Mouse (Mus musculus): ENCODE data around the gene Mast3. TPM values are rescaled to one million over a fixed set of nuclear protein-coding genes. Genes with fewer than 3 reads are reported as not detected.
"Not testable (repeated sequence)": the region's sequence is repeated elsewhere in the genome, so short reads cannot be mapped to it uniquely, and the experiment has no call there.

Gene Mast3
- polyA plus RNA-seq, 2 experiments, result 14.4 to 37.2 TPM

DNA sequence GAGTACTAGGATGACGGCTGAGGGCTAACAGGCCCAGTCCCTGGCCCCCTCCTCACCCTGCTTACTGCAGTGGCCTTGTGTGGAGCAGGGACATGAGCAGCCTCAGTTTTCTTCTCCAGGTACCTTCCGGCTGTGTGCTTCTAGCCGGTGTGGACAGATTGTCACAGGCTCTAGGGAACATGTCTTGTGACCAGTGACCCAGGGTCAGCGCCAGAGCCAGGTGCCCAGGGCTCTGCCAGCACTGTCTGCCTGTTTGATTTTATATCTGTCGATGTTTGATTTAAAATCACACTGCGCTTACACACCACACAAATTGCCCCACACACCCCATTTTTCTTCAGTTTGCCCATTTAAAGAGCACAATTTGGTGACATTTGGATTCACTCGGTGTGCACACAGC, 18.9 kb upstream of the Mast3 start:
- TF ChIP-seq POLR2A (IDR thresholded peaks at IDR 0.05; ENCODE audit: borderline replicate concordance, extremely low read depth, insufficient read depth, insufficient read length), result no peak
- 86% methylated on average over 7 of the region's 7 CpGs for WGBS
- Histone ChIP-seq H3K9me3 (ENCODE audit: control insufficient read depth, low read length) (no peaks in the 10 kb centered on the region), H3K27me3 (ENCODE audit: control insufficient read depth, insufficient read depth, low read length) (no peaks in the 10 kb centered on the region), H3K4me1 (ENCODE audit: control insufficient read depth, insufficient read depth, low read length) (no peaks in the 10 kb centered on the region), H3K27ac (replicated peaks; ENCODE audit: low read depth, low read length) (no peak overlapping the region), H3K4me2 (replicated peaks; ENCODE audit: low read depth, low read length, severe bottlenecking) (no peak overlapping the region), H3K36me3 (ENCODE audit: control insufficient read depth, insufficient read depth, low read length) (no peaks in the 10 kb centered on the region), H3K9ac (ENCODE audit: low read depth, low read length, severe bottlenecking) (no peak overlapping the region), H3K4me3 (replicated peaks; ENCODE audit: low read length) (no peak overlapping the region)
- no peak for ATAC-seq (ENCODE audit: low FRiP score, low read depth)
- no peak for DNase-seq (ENCODE audit: low spot score)

DNA sequence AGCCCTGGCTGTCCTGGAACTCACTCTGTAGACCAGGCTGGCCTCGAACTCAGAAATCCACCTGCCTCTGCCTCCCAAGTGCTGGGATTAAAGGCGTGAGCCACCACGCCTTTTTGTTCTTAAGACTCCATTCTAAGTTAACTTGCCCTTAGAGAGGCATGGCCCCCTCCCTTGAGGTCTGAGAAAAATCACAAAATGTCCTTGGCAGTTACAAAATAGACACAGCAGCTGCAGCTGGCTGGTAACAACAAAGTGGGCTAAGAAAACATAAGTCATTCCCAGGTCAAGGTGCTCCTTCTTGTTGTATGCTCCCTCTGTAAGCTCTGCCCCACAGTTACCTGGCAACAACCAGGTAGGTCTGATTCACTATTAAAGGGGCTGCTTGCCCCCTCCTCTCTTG, 17.7 kb upstream of the Mast3 start:
- not testable (repeated sequence) for ATAC-seq (ENCODE audit: low FRiP score, low read depth); H3K4me3 ChIP-seq (replicated peaks; ENCODE audit: low read length); H3K36me3 ChIP-seq (ENCODE audit: control insufficient read depth, insufficient read depth, low read length); H3K4me1 ChIP-seq (ENCODE audit: control insufficient read depth, insufficient read depth, low read length); H3K9ac ChIP-seq (ENCODE audit: low read depth, low read length, severe bottlenecking); H3K27me3 ChIP-seq (ENCODE audit: control insufficient read depth, insufficient read depth, low read length); H3K9me3 ChIP-seq (ENCODE audit: control insufficient read depth, low read length); DNase-seq (ENCODE audit: low spot score); H3K4me2 ChIP-seq (replicated peaks; ENCODE audit: low read depth, low read length, severe bottlenecking); H3K27ac ChIP-seq (replicated peaks; ENCODE audit: low read depth, low read length)
- WGBS, result 88% methylated on average over 3 of the region's 3 CpGs

DNA sequence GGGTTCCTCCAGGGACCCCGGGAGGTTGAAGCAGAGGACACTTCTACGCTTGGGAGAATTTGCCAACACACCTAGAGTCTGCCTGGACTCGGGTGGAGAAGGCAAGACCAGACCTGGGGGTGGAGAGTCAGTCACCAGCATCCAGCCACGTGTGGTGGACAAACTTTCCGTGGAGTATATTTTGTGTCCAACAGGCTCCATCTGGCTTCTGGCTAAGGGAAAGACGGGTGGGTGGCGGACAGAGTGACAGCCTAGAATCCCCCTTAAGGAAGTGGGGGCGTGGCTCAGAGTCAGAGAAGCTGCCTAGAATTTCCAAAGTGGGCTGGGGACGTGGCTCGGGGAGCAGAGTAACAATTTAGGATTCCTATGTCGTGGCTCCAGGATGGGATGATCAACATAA, 17.1 kb upstream of the Mast3 start:
- 0 out of 2 replicates have a peak, but pooled peaks cover 3% of the 10 kb centered on the region for H3K27me3 ChIP-seq (ENCODE audit: control insufficient read depth, insufficient read depth, low read length)
- no peak overlapping the region for H3K4me3 ChIP-seq (replicated peaks; ENCODE audit: low read length)
- no peak for DNase-seq (ENCODE audit: low spot score)
- TF ChIP-seq POLR2A (IDR thresholded peaks at IDR 0.05; ENCODE audit: borderline replicate concordance, extremely low read depth, insufficient read depth, insufficient read length), result no peak
- 0 out of 2 replicates have a peak, but pooled peaks cover under 1% of the 10 kb centered on the region for H3K4me1 ChIP-seq (ENCODE audit: control insufficient read depth, insufficient read depth, low read length)
- no peak overlapping the region for H3K27ac ChIP-seq (replicated peaks; ENCODE audit: low read depth, low read length)
- H3K9me3 ChIP-seq (ENCODE audit: control insufficient read depth, low read length), result 0 out of 2 replicates have a peak, but pooled peaks cover 3% of the 10 kb centered on the region
- H3K4me2 ChIP-seq (replicated peaks; ENCODE audit: low read depth, low read length, severe bottlenecking), result no peak overlapping the region
- no peaks in the 10 kb centered on the region for H3K36me3 ChIP-seq (ENCODE audit: control insufficient read depth, insufficient read depth, low read length)
- ATAC-seq (ENCODE audit: low FRiP score, low read depth), result 0 out of 2 replicates have a peak, but pooled peaks have one; percentile 1
- 41% methylated on average over 11 of the region's 11 CpGs for WGBS
- no peak overlapping the region for H3K9ac ChIP-seq (ENCODE audit: low read depth, low read length, severe bottlenecking)

DNA sequence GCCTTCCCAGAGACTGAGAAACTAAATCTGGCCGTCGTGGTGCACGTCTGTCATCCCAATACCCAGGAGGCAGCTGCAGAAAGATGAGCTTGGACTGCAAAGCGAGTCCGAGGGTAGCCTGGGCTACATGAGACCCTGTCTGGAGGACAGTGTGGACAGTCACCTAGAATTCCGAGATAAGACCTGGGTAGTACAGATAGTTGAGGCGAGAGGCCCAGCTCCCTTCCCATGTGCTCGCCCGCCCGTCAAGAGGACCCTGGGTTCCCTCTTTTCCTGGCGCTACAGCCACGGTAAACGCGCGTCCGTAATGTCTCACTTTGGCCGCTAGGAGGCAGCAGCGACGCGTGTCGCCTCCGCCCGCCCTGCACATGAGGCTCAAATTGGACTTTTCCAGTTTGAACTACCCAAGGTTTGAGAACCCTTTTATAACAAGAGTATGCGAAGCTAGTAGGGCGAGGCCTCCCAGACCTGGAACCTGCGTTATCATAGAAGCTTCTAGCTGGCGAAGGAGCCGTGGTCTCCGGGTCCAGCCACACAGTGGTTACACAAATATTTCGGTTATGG, 16.6 kb upstream of the Mast3 start:
- no peak for TF ChIP-seq POLR2A (IDR thresholded peaks at IDR 0.05; ENCODE audit: borderline replicate concordance, extremely low read depth, insufficient read depth, insufficient read length)
- 15% methylated on average over 30 of the region's 30 CpGs for WGBS
- no peak overlapping the region for H3K4me3 ChIP-seq (replicated peaks; ENCODE audit: low read length)
- H3K4me2 ChIP-seq (replicated peaks; ENCODE audit: low read depth, low read length, severe bottlenecking), result no peak overlapping the region
- 0 out of 2 replicates have a peak, but pooled peaks cover 8% of the 10 kb centered on the region for H3K27me3 ChIP-seq (ENCODE audit: control insufficient read depth, insufficient read depth, low read length)
- ATAC-seq (ENCODE audit: low FRiP score, low read depth), result peak; percentile 50
- no peak overlapping the region for H3K27ac ChIP-seq (replicated peaks; ENCODE audit: low read depth, low read length)
- no peak overlapping the region for H3K9ac ChIP-seq (ENCODE audit: low read depth, low read length, severe bottlenecking)
- H3K9me3 ChIP-seq (ENCODE audit: control insufficient read depth, low read length), result 0 out of 2 replicates have a peak, but pooled peaks cover 3% of the 10 kb centered on the region
- peaks cover 4% of the 10 kb centered on the region; the same call in 1 of the 2 replicates for H3K4me1 ChIP-seq (ENCODE audit: control insufficient read depth, insufficient read depth, low read length)
- DNase-seq (ENCODE audit: low spot score), result peak; percentile 59
- no peaks in the 10 kb centered on the region for H3K36me3 ChIP-seq (ENCODE audit: control insufficient read depth, insufficient read depth, low read length)

DNA sequence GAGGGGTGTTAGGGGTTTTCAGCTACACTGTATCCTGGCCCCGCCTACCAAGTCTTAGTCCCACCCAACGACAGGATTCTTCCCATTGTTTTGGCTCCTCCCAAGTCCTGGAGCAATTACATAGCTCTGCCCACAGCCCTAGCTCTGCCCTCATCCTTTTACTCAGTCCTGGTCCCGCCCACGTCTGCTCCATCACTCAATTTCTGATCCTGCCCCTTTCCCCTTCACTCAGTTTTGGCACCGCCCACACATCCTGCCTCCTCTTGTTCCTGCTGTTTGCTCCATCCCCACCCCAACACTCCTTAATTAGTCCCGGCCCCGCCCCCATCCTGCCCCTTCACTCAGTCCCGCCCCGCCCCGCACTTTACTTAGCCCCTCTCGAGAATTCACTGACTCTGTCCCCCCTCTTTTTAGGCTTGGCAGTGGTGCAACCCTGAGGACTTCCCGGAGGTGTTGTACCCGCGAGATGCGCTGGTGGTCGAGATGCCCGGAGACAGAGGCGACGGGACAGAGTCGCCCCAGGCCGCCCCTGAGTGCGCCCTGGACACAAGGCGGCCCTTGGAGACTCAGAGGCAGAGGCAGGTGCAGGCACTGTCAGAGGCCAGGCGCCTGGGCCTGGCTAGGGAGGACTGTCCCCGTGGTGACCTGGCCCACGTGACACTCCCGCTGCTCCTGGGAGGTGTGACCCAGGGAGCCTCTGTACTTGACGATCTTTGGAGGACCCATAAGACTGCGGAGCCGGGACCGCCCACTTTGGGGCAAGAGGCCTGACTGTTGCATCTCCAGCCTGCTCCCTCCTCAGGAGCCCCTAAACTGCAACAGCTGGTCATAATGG, 15.5 kb upstream of the Mast3 start:
- no peak overlapping the region for H3K4me3 ChIP-seq (replicated peaks; ENCODE audit: low read length)
- TF ChIP-seq POLR2A (IDR thresholded peaks at IDR 0.05; ENCODE audit: borderline replicate concordance, extremely low read depth, insufficient read depth, insufficient read length), result no peak
- 3% methylated on average over 29 of the region's 31 CpGs for WGBS
- ATAC-seq (ENCODE audit: low FRiP score, low read depth) (peak; percentile 62; the same call in 1 of the 2 replicates), DNase-seq (ENCODE audit: low spot score) (no peak)
- no peak overlapping the region for H3K27ac ChIP-seq (replicated peaks; ENCODE audit: low read depth, low read length)
- no peak overlapping the region for H3K4me2 ChIP-seq (replicated peaks; ENCODE audit: low read depth, low read length, severe bottlenecking)
- H3K36me3 ChIP-seq (ENCODE audit: control insufficient read depth, insufficient read depth, low read length), result no peaks in the 10 kb centered on the region
- 0 out of 2 replicates have a peak, but pooled peaks cover 3% of the 10 kb centered on the region for H3K9me3 ChIP-seq (ENCODE audit: control insufficient read depth, low read length)
- H3K9ac ChIP-seq (ENCODE audit: low read depth, low read length, severe bottlenecking), result no peak overlapping the region
- 0 out of 2 replicates have a peak, but pooled peaks cover 14% of the 10 kb centered on the region for H3K27me3 ChIP-seq (ENCODE audit: control insufficient read depth, insufficient read depth, low read length)
- H3K4me1 ChIP-seq (ENCODE audit: control insufficient read depth, insufficient read depth, low read length), result peaks cover 4% of the 10 kb centered on the region; the same call in 1 of the 2 replicates

All from limb, embryonic 14.5 days (tissue).